Mouse (Mus musculus) CH12.LX (cell line): ENCODE data around the gene Dhrs1.

Experiments
- BHLHE40 ChIP-seq: IDR thresholded peaks from 2 replicates; pipeline ENCODE4 v1.6.1; 2011; ENCODE audit warnings: mild to moderate bottlenecking, low read depth, low read length, improper control_type of control experiment
- CHD1 ChIP-seq: IDR thresholded peaks from 2 replicates; pipeline ENCODE4 v1.6.1; 2012; ENCODE audit warnings: low read depth, low read length, improper control_type of control experiment, inconsistent platforms
- CTCF ChIP-seq, 2 experiments: IDR thresholded peaks in 1 of 2; conservative IDR thresholded peaks in 1 of 2; 2 replicates each; pipeline ENCODE4 v1.5.1; 2011 to 2012; ENCODE audit warnings: low read depth in 2 of 2, low read length in 2 of 2, improper control_type of control experiment in 1 of 2, inconsistent platforms in 1 of 2, mild to moderate bottlenecking in 1 of 2, moderate library complexity in 1 of 2
- EP300 ChIP-seq: IDR thresholded peaks from 2 replicates; pipeline ENCODE4 v1.6.1; 2011; ENCODE audit warnings: low read length, improper control_type of control experiment
- GABPA ChIP-seq: IDR thresholded peaks from 2 replicates; pipeline ENCODE4 v1.6.1; 2012; ENCODE audit warnings: low read depth, low read length, improper control_type of control experiment, inconsistent platforms; ENCODE audit not compliant: insufficient replicate concordance
- MAX ChIP-seq: IDR thresholded peaks from 2 replicates; pipeline ENCODE4 v1.6.1; 2011; ENCODE audit warnings: low read length, improper control_type of control experiment
- MAZ ChIP-seq: IDR thresholded peaks from 2 replicates; pipeline ENCODE4 v1.6.1; 2012; ENCODE audit warnings: low read depth, mild to moderate bottlenecking, inconsistent platforms, low read length, improper control_type of control experiment, moderate library complexity
- PAX5 ChIP-seq: IDR thresholded peaks from 2 replicates; pipeline ENCODE4 v1.6.1; 2012; ENCODE audit warnings: low read length, inconsistent platforms, mixed read lengths
- POLR2A ChIP-seq: IDR thresholded peaks from 2 replicates; pipeline ENCODE4 v1.6.1; 2011; ENCODE audit warnings: low read depth, mild to moderate bottlenecking, improper control_type of control experiment, low read length
- RAD21 ChIP-seq: IDR thresholded peaks from 2 replicates; pipeline ENCODE4 v1.6.1; 2011; ENCODE audit warnings: low read depth, mild to moderate bottlenecking, low read length, improper control_type of control experiment, moderate library complexity
- RCOR1 ChIP-seq: conservative IDR thresholded peaks from 2 replicates; pipeline ENCODE4 v1.6.1; 2012; ENCODE audit warnings: low read depth, mild to moderate bottlenecking, inconsistent platforms, low read length, improper control_type of control experiment
- ZC3H11A ChIP-seq: IDR thresholded peaks from 2 replicates; pipeline ENCODE4 v1.6.1; 2012; ENCODE audit warnings: low read depth, mild to moderate bottlenecking, inconsistent platforms, low read length, improper control_type of control experiment
- ZNF384 ChIP-seq: IDR thresholded peaks from 2 replicates; pipeline ENCODE4 v1.6.1; 2012; ENCODE audit warnings: low read depth, low read length, improper control_type of control experiment, inconsistent platforms

DNA sequence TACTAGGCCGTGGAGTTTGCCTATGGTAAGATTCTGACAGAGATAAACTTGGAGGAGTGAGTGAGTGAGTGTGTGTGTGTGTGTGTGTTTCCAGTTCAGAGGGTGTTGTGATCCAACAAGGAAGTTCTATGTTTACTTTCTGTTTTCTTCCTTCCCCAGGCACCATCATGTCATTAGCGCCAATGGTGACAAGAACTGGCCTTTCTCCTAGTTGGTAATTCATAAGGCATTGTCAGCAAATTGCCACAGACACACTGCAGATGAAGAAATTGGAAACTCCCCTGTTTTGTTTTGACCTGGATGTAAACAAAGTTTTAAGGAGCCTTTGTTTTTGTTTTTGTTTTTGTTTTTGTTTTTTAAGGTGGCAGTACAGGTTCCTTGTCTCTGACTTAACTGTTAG, 48.0 kb upstream of the Dhrs1 start:
- TF ChIP-seq CTCF (conservative IDR thresholded peaks at IDR 0.05 in 1 of 2, IDR thresholded peaks at IDR 0.05 in 1 of 2; ENCODE audit: low read depth in 2 of 2, low read length in 2 of 2) (no peak), POLR2A (no peak), EP300 (no peak), CHD1 (no peak), BHLHE40 (no peak), GABPA (no peak), ZC3H11A (no peak), MAX (no peak), RAD21 (no peak), ZNF384 (no peak), MAZ (no peak), RCOR1 (no peak), PAX5 (no peak)
